Mouse (Mus musculus) intestine, embryonic 16.5 days (tissue): Measurements from ENCODE around the gene Cdhr4. TPM values are rescaled to one million over a fixed set of nuclear protein-coding genes. Genes with fewer than 3 reads are reported as not detected.

Experiments used
- ATAC-seq: fragments of 200-750 bp; cut with Nextera tagmentation; 2 replicates; pipeline ENCODE4 v1.8.0; 2017; ENCODE audit warnings: moderate TSS enrichment, moderate library complexity
- H3K27ac ChIP-seq: fragments of 300-500 bp; sonication (generic); 2 replicates; pipeline ENCODE4 v1.5.1; 2014; ENCODE audit warnings: mild to moderate bottlenecking, low read length
- H3K27me3 ChIP-seq: fragments of 300-500 bp; sonication (generic); replicated peaks from 2 replicates; pipeline ENCODE4 v1.6.1; 2014; ENCODE audit warnings: low read length, control low read depth, mixed read lengths; ENCODE audit not compliant: control insufficient read depth, insufficient read depth
- H3K36me3 ChIP-seq: fragments of 300-500 bp; sonication (generic); 2 replicates; pipeline ENCODE4 v1.6.1; 2014; ENCODE audit warnings: low read length, control low read depth; ENCODE audit not compliant: control insufficient read depth, insufficient read depth
- H3K4me1 ChIP-seq: fragments of 300-500 bp; sonication (generic); 2 replicates; pipeline ENCODE4 v1.6.1; 2014; ENCODE audit warnings: low read length, control low read depth, mixed read lengths; ENCODE audit not compliant: control insufficient read depth, insufficient read depth
- H3K4me2 ChIP-seq: fragments of 300-500 bp; sonication (generic); 2 replicates; pipeline ENCODE4 v1.6.1; 2014; ENCODE audit warnings: low read depth, low read length, control low read depth
- H3K4me3 ChIP-seq: fragments of 300-500 bp; sonication (generic); 2 replicates; pipeline ENCODE4 v1.5.1; 2014; ENCODE audit warnings: mild to moderate bottlenecking, low read length
- H3K9ac ChIP-seq: fragments of 300-500 bp; sonication (generic); 2 replicates; pipeline ENCODE4 v1.6.1; 2014; ENCODE audit warnings: low read depth, low read length
- H3K9me3 ChIP-seq: fragments of 300-500 bp; sonication (generic); 2 replicates; pipeline ENCODE4 v1.6.1; 2016; ENCODE audit warnings: low read length, control low read depth; ENCODE audit not compliant: control insufficient read depth
- WGBS: fragments of 180-500 bp; shearing (Covaris S2); extraction: QIAGEN DNeasy Blood & Tissue Kit; methylation state at CpG from one replicate; pipeline ENCODE4 v1.1.7; 2014; 5-methylcytosine and 5-hydroxymethylcytosine counted together
- polyA plus RNA-seq: library from polyadenylated mRNA; unstranded; fragments of >200 nt; fragmentation: Nextera tagmentation; extraction: Ambion mirVana; gene quantifications from 2 replicates; pipeline ENCODE4 v1.2.1, GENCODE M21; 2015

Gene Cdhr4
- polyA plus RNA-seq, 1 experiment from 2014 or later, result 9.6 TPM

DNA sequence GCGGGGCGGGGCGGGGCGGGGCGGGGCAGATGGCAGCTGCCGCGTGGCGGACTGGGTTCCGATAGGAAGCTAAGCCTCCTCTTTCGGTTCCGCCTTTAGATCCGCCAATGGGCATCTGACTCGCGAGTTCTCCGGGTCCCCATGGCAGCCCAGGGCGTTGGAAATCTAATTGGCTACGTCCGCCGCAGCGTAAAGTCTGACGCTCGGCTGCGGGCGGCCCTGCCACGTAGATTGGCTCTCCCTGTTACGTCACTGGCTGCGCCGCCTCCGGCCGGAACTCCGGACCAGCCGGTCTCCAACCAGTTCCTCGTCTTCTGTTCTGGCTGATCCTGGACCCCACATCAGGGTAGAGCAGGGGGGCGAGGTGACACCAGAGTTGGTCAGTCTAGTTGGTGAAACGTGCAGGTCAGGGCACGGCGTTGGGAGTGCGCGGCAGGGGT lies 56.7 kb downstream of the Cdhr4 start, which contains the start of gene Gmppb:
Gene Gmppb (plus strand): TSS at position 227 of the 440 bp plus-strand sequence.
- peaks cover 20% of the 10 kb centered on the region; the same call in 1 of the 2 replicates for H3K36me3 ChIP-seq
- peak within 1 kb of the TSS; percentile 86 for H3K4me3 ChIP-seq
- peak within 1 kb of the TSS; percentile 82 for H3K9ac ChIP-seq
- ATAC-seq, result peak; percentile 91
- peaks cover 42% of the 10 kb centered on the region for H3K4me1 ChIP-seq
- no peaks in the 10 kb centered on the region for H3K9me3 ChIP-seq
- peak within 1 kb of the TSS; percentile 93 for H3K27ac ChIP-seq
- 0% methylated on average over 39 of the region's 39 CpGs for whole genome bisulfite sequencing
- no peaks in the 10 kb centered on the region for H3K27me3 ChIP-seq
- peak within 1 kb of the TSS; percentile 84 for H3K4me2 ChIP-seq

Other genes starting within 250 kb of the Cdhr4 start
- gene Rbm5, start 221.5 kb upstream of the Cdhr4 start, polyA plus RNA-seq, result 127 and 145 TPM in 2 replicates
- gene Rbm6, start 119.3 kb upstream of the Cdhr4 start, polyA plus RNA-seq, result 48.6 and 55.4 TPM in 2 replicates
- 22.5 and 23.8 TPM in 2 replicates for gene Mon1a, start 104.3 kb upstream of the Cdhr4 start, polyA plus RNA-seq
- gene Mst1r, start 85.6 kb upstream of the Cdhr4 start, polyA plus RNA-seq, result 13.3 and 16.9 TPM in 2 replicates
- gene Actl11, start 64.0 kb upstream of the Cdhr4 start, polyA plus RNA-seq, result not detected in 2 replicates
- 1.3 and 1.7 TPM in 2 replicates for gene Camkv, start 56.8 kb upstream of the Cdhr4 start, polyA plus RNA-seq
- gene Traip, start 42.4 kb upstream of the Cdhr4 start, polyA plus RNA-seq, result 12.4 and 17.0 TPM in 2 replicates
- gene Uba7, start 17.0 kb upstream of the Cdhr4 start, polyA plus RNA-seq, result 32.8 and 35.5 TPM in 2 replicates
- 4.5 and 5.0 TPM in 2 replicates for gene Gm20661, start 9.4 kb upstream of the Cdhr4 start, polyA plus RNA-seq
- gene Inka1, start 6.6 kb upstream of the Cdhr4 start, polyA plus RNA-seq, result 34.0 and 35.8 TPM in 2 replicates
- gene Gm20662, start 3.9 kb downstream of the Cdhr4 start, polyA plus RNA-seq, result 0.07 and 0.54 TPM in 2 replicates
- 37.1 and 40.5 TPM in 2 replicates for gene Ip6k1, start 10.0 kb downstream of the Cdhr4 start, polyA plus RNA-seq
- 105 and 115 TPM in 2 replicates for gene Gmppb, start 56.7 kb downstream of the Cdhr4 start, polyA plus RNA-seq
- gene Amigo3, start 60.7 kb downstream of the Cdhr4 start, polyA plus RNA-seq, result 3.2 and 4.2 TPM in 2 replicates
- 1.8 and 2.0 TPM in 2 replicates for gene Mst1, start 87.9 kb downstream of the Cdhr4 start, polyA plus RNA-seq
- 20.3 and 22.3 TPM in 2 replicates for gene Rnf123, start 90.8 kb downstream of the Cdhr4 start, polyA plus RNA-seq
- gene Apeh, start 102.1 kb downstream of the Cdhr4 start, polyA plus RNA-seq, result 105 and 109 TPM in 2 replicates
- 5.4 TPM in 2 replicates for gene Bsn, start 197.9 kb downstream of the Cdhr4 start, polyA plus RNA-seq